Mouse (Mus musculus) lung, embryonic 16.5 days (tissue): ENCODE data around the gene Pdia3. TPM values are rescaled to one million over a fixed set of nuclear protein-coding genes. Genes with fewer than 3 reads are reported as not detected.

Experiments
- ATAC-seq: fragments of 200-750 bp; cut with Nextera tagmentation; 2 replicates; pipeline ENCODE4 v1.8.0; 2017; ENCODE audit warnings: low read depth, mild to moderate bottlenecking, moderate library complexity
- H3K27ac ChIP-seq: fragments of 300-500 bp; sonication (generic); 2 replicates; pipeline ENCODE4 v1.5.1; 2014; ENCODE audit warnings: mild to moderate bottlenecking, control low read depth, low read length
- H3K27me3 ChIP-seq: fragments of 300-500 bp; sonication (generic); 2 replicates; pipeline ENCODE4 v1.6.1; 2014; ENCODE audit warnings: low read depth, low read length, mixed read lengths; ENCODE audit not compliant: control insufficient read depth, insufficient read depth
- H3K36me3 ChIP-seq: fragments of 300-500 bp; sonication (generic); 2 replicates; pipeline ENCODE4 v1.6.1; 2014; ENCODE audit warnings: low read length; ENCODE audit not compliant: control insufficient read depth, insufficient read depth
- H3K4me1 ChIP-seq: fragments of 300-500 bp; sonication (generic); replicated peaks from 2 replicates; pipeline ENCODE4 v1.6.1; 2014; ENCODE audit warnings: low read length, mixed read lengths; ENCODE audit not compliant: control insufficient read depth, insufficient read depth
- H3K4me2 ChIP-seq: fragments of 300-500 bp; sonication (generic); 2 replicates; pipeline ENCODE4 v1.6.1; 2014; ENCODE audit warnings: low read depth, low read length, control low read depth
- H3K4me3 ChIP-seq: fragments of 300-500 bp; sonication (generic); 2 replicates; pipeline ENCODE4 v1.5.1; 2014; ENCODE audit warnings: mild to moderate bottlenecking, low read length, control low read depth
- H3K9ac ChIP-seq: fragments of 300-500 bp; sonication (generic); 2 replicates; pipeline ENCODE4 v1.6.1; 2014; ENCODE audit warnings: low read length, control low read depth
- H3K9me3 ChIP-seq: fragments of 300-500 bp; sonication (generic); 2 replicates; pipeline ENCODE4 v1.6.1; 2016; ENCODE audit warnings: low read length; ENCODE audit not compliant: control insufficient read depth
- WGBS: fragments of 180-500 bp; shearing (Covaris S2); extraction: QIAGEN DNeasy Blood & Tissue Kit; methylation state at CpG from one replicate; pipeline ENCODE4 v1.1.7; 2014; 5-methylcytosine and 5-hydroxymethylcytosine counted together
- polyA plus RNA-seq: library from polyadenylated mRNA; unstranded; fragments of >200 nt; fragmentation: Nextera tagmentation; extraction: Ambion mirVana; gene quantifications from 2 replicates; pipeline ENCODE4 v1.2.1, GENCODE M21; 2015

Gene Pdia3
- polyA plus RNA-seq, 1 experiment from 2014 or later, result 902 TPM

GRCm38 (mm10) chr2:121412843-121413386 lies 660 bp upstream of the Pdia3 start:
- Histone ChIP-seq H3K4me1 (peaks cover 17% of the 10 kb centered on the region; the same call in 1 of the 2 replicates), H3K27me3 (no peaks in the 10 kb centered on the region), H3K36me3 (peaks cover 2% of the 10 kb centered on the region; the same call in 1 of the 2 replicates), H3K9ac (peak overlapping the region; percentile 79), H3K27ac (peak overlapping the region; percentile 95), H3K4me2 (peak overlapping the region; percentile 69), H3K9me3 (no peaks in the 10 kb centered on the region), H3K4me3 (peak overlapping the region; percentile 84)
- 4% methylated on average over 4 of the region's 4 CpGs for WGBS
- ATAC-seq, result peak; percentile 0; the same call in 1 of the 2 replicates

GRCm38 (mm10) chr2:121414139-121414685 lies 637 bp downstream of the Pdia3 start:
- peaks cover 2% of the 10 kb centered on the region; the same call in 1 of the 2 replicates for H3K36me3 ChIP-seq
- H3K27me3 ChIP-seq, result no peaks in the 10 kb centered on the region
- peak overlapping the region; percentile 84 for H3K4me3 ChIP-seq
- peak overlapping the region; percentile 97 for H3K9ac ChIP-seq
- peak overlapping the region; percentile 96 for H3K27ac ChIP-seq
- H3K4me1 ChIP-seq, result peaks cover 19% of the 10 kb centered on the region
- peak overlapping the region; percentile 70 for H3K4me2 ChIP-seq
- peak; percentile 51 for ATAC-seq
- H3K9me3 ChIP-seq, result no peaks in the 10 kb centered on the region
- 0% methylated on average over 32 of the region's 32 CpGs for WGBS

- peaks cover 19% of the 10 kb centered on the region for H3K4me1 ChIP-seq
- H3K9ac ChIP-seq, result peak overlapping the region; percentile 63
- peak overlapping the region; percentile 70 for H3K4me2 ChIP-seq
- 29% methylated on average over 3 of the region's 3 CpGs for WGBS
- no peak for ATAC-seq
- H3K36me3 ChIP-seq, result peaks cover 6% of the 10 kb centered on the region
- H3K27me3 ChIP-seq, result no peaks in the 10 kb centered on the region
- no peaks in the 10 kb centered on the region for H3K9me3 ChIP-seq
- peak overlapping the region; percentile 84 for H3K4me3 ChIP-seq
- no peak overlapping the region for H3K27ac ChIP-seq
Measured at GRCm38 (mm10) chr2:121415103-121415502, 1.5 kb downstream of the Pdia3 start.

- 61% methylated on average over 3 of the region's 3 CpGs for WGBS
Measured at GRCm38 (mm10) chr2:121415591-121415990, 2.0 kb downstream of the Pdia3 start.

GRCm38 (mm10) chr2:121416356-121416755 lies 2.8 kb downstream of the Pdia3 start:
- 83% methylated on average over 6 of the region's 6 CpGs for WGBS
- H3K4me3 ChIP-seq, result no peak overlapping the region
- no peak overlapping the region for H3K9ac ChIP-seq

More at GRCm38 (mm10) chr2:121415591-121415990, 2.0 kb downstream of the Pdia3 start:
- no peak overlapping the region for H3K27ac ChIP-seq
- H3K27me3 ChIP-seq, result no peaks in the 10 kb centered on the region
- peak overlapping the region; percentile 84 for H3K4me3 ChIP-seq
- H3K4me2 ChIP-seq, result peak overlapping the region; percentile 70
- no peak for ATAC-seq
- H3K9me3 ChIP-seq, result no peaks in the 10 kb centered on the region
- H3K9ac ChIP-seq, result peak overlapping the region; percentile 63
- peaks cover 6% of the 10 kb centered on the region for H3K36me3 ChIP-seq
- peaks cover 19% of the 10 kb centered on the region for H3K4me1 ChIP-seq

GRCm38 (mm10) chr2:121418476-121418875 lies 4.9 kb downstream of the Pdia3 start:
- WGBS, result 81% methylated on average over 3 of the region's 3 CpGs
- H3K4me1 ChIP-seq, result peaks cover 16% of the 10 kb centered on the region
- no peaks in the 10 kb centered on the region for H3K9me3 ChIP-seq
- H3K4me2 ChIP-seq, result no peak overlapping the region
- no peak overlapping the region for H3K9ac ChIP-seq
- H3K27ac ChIP-seq, result no peak overlapping the region
- no peak overlapping the region for H3K4me3 ChIP-seq
- H3K36me3 ChIP-seq, result peaks cover 22% of the 10 kb centered on the region
- no peaks in the 10 kb centered on the region for H3K27me3 ChIP-seq
- ATAC-seq, result no peak

More at GRCm38 (mm10) chr2:121416356-121416755, 2.8 kb downstream of the Pdia3 start:
- peaks cover 11% of the 10 kb centered on the region for H3K36me3 ChIP-seq
- no peak for ATAC-seq
- no peak overlapping the region for H3K27ac ChIP-seq
- H3K4me2 ChIP-seq, result no peak overlapping the region; the same call in 1 of the 2 replicates
- no peaks in the 10 kb centered on the region for H3K9me3 ChIP-seq
- peaks cover 19% of the 10 kb centered on the region for H3K4me1 ChIP-seq
- H3K27me3 ChIP-seq, result no peaks in the 10 kb centered on the region

- Histone ChIP-seq H3K4me3 (no peak overlapping the region), H3K9ac (no peak overlapping the region), H3K36me3 (peaks cover 37% of the 10 kb centered on the region), H3K27ac (no peak overlapping the region), H3K27me3 (no peaks in the 10 kb centered on the region), H3K9me3 (no peaks in the 10 kb centered on the region), H3K4me2 (no peak overlapping the region), H3K4me1 (peaks cover 2% of the 10 kb centered on the region; the same call in 1 of the 2 replicates)
- WGBS, result 88% methylated on average over 2 of the region's 2 CpGs
- ATAC-seq, result no peak
Measured at GRCm38 (mm10) chr2:121423166-121423565, 9.6 kb downstream of the Pdia3 start.

GRCm38 (mm10) chr2:121425890-121426289 lies 12.3 kb downstream of the Pdia3 start:
- no peak overlapping the region for H3K4me2 ChIP-seq
- 89% methylated on average over 2 of the region's 2 CpGs for WGBS
- no peak overlapping the region for H3K9ac ChIP-seq
- no peak for ATAC-seq
- no peak overlapping the region for H3K27ac ChIP-seq
- no peaks in the 10 kb centered on the region for H3K27me3 ChIP-seq
- H3K9me3 ChIP-seq, result no peaks in the 10 kb centered on the region
- H3K4me1 ChIP-seq, result no peaks in the 10 kb centered on the region
- no peak overlapping the region for H3K4me3 ChIP-seq
- peaks cover 51% of the 10 kb centered on the region for H3K36me3 ChIP-seq

GRCm38 (mm10) chr2:121434854-121435253 lies 21.3 kb downstream of the Pdia3 start:
- no peak overlapping the region for H3K27ac ChIP-seq
- 89% methylated on average over 1 of the region's 1 CpGs for WGBS
- H3K4me1 ChIP-seq, result no peaks in the 10 kb centered on the region
- H3K4me3 ChIP-seq, result no peak overlapping the region
- no peak overlapping the region for H3K4me2 ChIP-seq
- peaks cover 63% of the 10 kb centered on the region for H3K36me3 ChIP-seq
- no peak overlapping the region for H3K9ac ChIP-seq
- no peak for ATAC-seq
- H3K9me3 ChIP-seq, result no peaks in the 10 kb centered on the region
- no peaks in the 10 kb centered on the region for H3K27me3 ChIP-seq
